Mouse (Mus musculus): ENCODE measurements around the gene Togaram1. TPM values are rescaled to one million over a fixed set of nuclear protein-coding genes. Genes with fewer than 3 reads are reported as not detected.

Togaram1 gene
- polyA plus RNA-seq, 2 experiments, result 16.8 to 31.1 TPM

GRCm38 (mm10) chr12:64971399-64971798 is 5.8 kb downstream of the Togaram1 start:
- H3K4me2 ChIP-seq (replicated peaks; ENCODE audit: low read depth, low read length, severe bottlenecking), result 0 out of 2 replicates have a peak overlapping the region, but pooled peaks have one; percentile 15
- ATAC-seq (ENCODE audit: low FRiP score, low read depth), result no peak

GRCm38 (mm10) chr12:64972063-64972462 is 6.5 kb downstream of the Togaram1 start:
- Histone ChIP-seq H3K27me3 (ENCODE audit: control insufficient read depth, insufficient read depth, low read length) (no peaks in the 10 kb centered on the region), H3K27ac (replicated peaks; ENCODE audit: low read depth, low read length) (no peak overlapping the region), H3K36me3 (ENCODE audit: control insufficient read depth, insufficient read depth, low read length) (peaks cover 13% of the 10 kb centered on the region), H3K4me1 (ENCODE audit: control insufficient read depth, insufficient read depth, low read length) (peaks cover 18% of the 10 kb centered on the region), H3K4me3 (replicated peaks; ENCODE audit: low read length) (no peak overlapping the region), H3K9ac (ENCODE audit: low read depth, low read length, severe bottlenecking) (no peak overlapping the region), H3K9me3 (ENCODE audit: control insufficient read depth, low read length) (no peaks in the 10 kb centered on the region), H3K4me2 (replicated peaks; ENCODE audit: low read depth, low read length, severe bottlenecking) (no peak overlapping the region)
- no peak for TF ChIP-seq POLR2A (IDR thresholded peaks at IDR 0.05; ENCODE audit: borderline replicate concordance, extremely low read depth, insufficient read depth, insufficient read length)
- DNase-seq (ENCODE audit: low spot score) (no peak), ATAC-seq (ENCODE audit: low FRiP score, low read depth) (no peak)
- WGBS, result 73% methylated on average over 6 of the region's 6 CpGs

More at GRCm38 (mm10) chr12:64971399-64971798, 5.8 kb downstream of the Togaram1 start:
- H3K27ac ChIP-seq (replicated peaks; ENCODE audit: low read depth, low read length), result no peak overlapping the region
- peaks cover 22% of the 10 kb centered on the region for H3K4me1 ChIP-seq (ENCODE audit: control insufficient read depth, insufficient read depth, low read length)
- no peaks in the 10 kb centered on the region for H3K27me3 ChIP-seq (ENCODE audit: control insufficient read depth, insufficient read depth, low read length)
- DNase-seq (ENCODE audit: low spot score), result no peak
- H3K4me3 ChIP-seq (replicated peaks; ENCODE audit: low read length), result no peak overlapping the region
- H3K9me3 ChIP-seq (ENCODE audit: control insufficient read depth, low read length), result no peaks in the 10 kb centered on the region
- TF ChIP-seq POLR2A (IDR thresholded peaks at IDR 0.05; ENCODE audit: borderline replicate concordance, extremely low read depth, insufficient read depth, insufficient read length), result no peak
- H3K36me3 ChIP-seq (ENCODE audit: control insufficient read depth, insufficient read depth, low read length), result peaks cover 11% of the 10 kb centered on the region
- no peak overlapping the region for H3K9ac ChIP-seq (ENCODE audit: low read depth, low read length, severe bottlenecking)

GRCm38 (mm10) chr12:64975558-64975957 is 10.0 kb downstream of the Togaram1 start:
- Histone ChIP-seq H3K27me3 (ENCODE audit: control insufficient read depth, insufficient read depth, low read length) (no peaks in the 10 kb centered on the region), H3K36me3 (ENCODE audit: control insufficient read depth, insufficient read depth, low read length) (peaks cover 38% of the 10 kb centered on the region), H3K27ac (replicated peaks; ENCODE audit: low read depth, low read length) (no peak overlapping the region), H3K9ac (ENCODE audit: low read depth, low read length, severe bottlenecking) (no peak overlapping the region), H3K4me2 (replicated peaks; ENCODE audit: low read depth, low read length, severe bottlenecking) (no peak overlapping the region), H3K4me3 (replicated peaks; ENCODE audit: low read length) (no peak overlapping the region), H3K9me3 (ENCODE audit: control insufficient read depth, low read length) (no peaks in the 10 kb centered on the region), H3K4me1 (ENCODE audit: control insufficient read depth, insufficient read depth, low read length) (peaks cover 11% of the 10 kb centered on the region)
- WGBS, result 39% methylated on average over 6 of the region's 6 CpGs
- DNase-seq (ENCODE audit: low spot score) (no peak), ATAC-seq (ENCODE audit: low FRiP score, low read depth) (no peak)
- no peak for TF ChIP-seq POLR2A (IDR thresholded peaks at IDR 0.05; ENCODE audit: borderline replicate concordance, extremely low read depth, insufficient read depth, insufficient read length)

- Histone ChIP-seq H3K4me2 (replicated peaks; ENCODE audit: low read depth, low read length, severe bottlenecking) (no peak overlapping the region), H3K27ac (replicated peaks; ENCODE audit: low read depth, low read length) (no peak overlapping the region), H3K27me3 (ENCODE audit: control insufficient read depth, insufficient read depth, low read length) (no peaks in the 10 kb centered on the region), H3K9me3 (ENCODE audit: control insufficient read depth, low read length) (no peaks in the 10 kb centered on the region), H3K36me3 (ENCODE audit: control insufficient read depth, insufficient read depth, low read length) (peaks cover 32% of the 10 kb centered on the region), H3K4me1 (ENCODE audit: control insufficient read depth, insufficient read depth, low read length) (peaks cover 5% of the 10 kb centered on the region; the same call in 1 of the 2 replicates), H3K9ac (ENCODE audit: low read depth, low read length, severe bottlenecking) (no peak overlapping the region), H3K4me3 (replicated peaks; ENCODE audit: low read length) (no peak overlapping the region)
- 28% methylated on average over 1 of the region's 1 CpGs for WGBS
- TF ChIP-seq POLR2A (IDR thresholded peaks at IDR 0.05; ENCODE audit: borderline replicate concordance, extremely low read depth, insufficient read depth, insufficient read length), result no peak
- no peak for ATAC-seq (ENCODE audit: low FRiP score, low read depth)
- DNase-seq (ENCODE audit: low spot score), result no peak
Observed at GRCm38 (mm10) chr12:64976191-64976590, 10.6 kb downstream of the Togaram1 start.

- TF ChIP-seq POLR2A (IDR thresholded peaks at IDR 0.05; ENCODE audit: borderline replicate concordance, extremely low read depth, insufficient read depth, insufficient read length), result no peak
- WGBS, result 90% methylated on average over 1 of the region's 1 CpGs
Observed at GRCm38 (mm10) chr12:64977518-64977917, 11.9 kb downstream of the Togaram1 start.

GRCm38 (mm10) chr12:65007725-65008124 is 42.1 kb downstream of the Togaram1 start:
- no peak for DNase-seq (ENCODE audit: low spot score)
- H3K27ac ChIP-seq (replicated peaks; ENCODE audit: low read depth, low read length), result no peak overlapping the region
- 94% methylated on average over 3 of the region's 3 CpGs for WGBS
- no peaks in the 10 kb centered on the region for H3K27me3 ChIP-seq (ENCODE audit: control insufficient read depth, insufficient read depth, low read length)
- H3K4me1 ChIP-seq (ENCODE audit: control insufficient read depth, insufficient read depth, low read length), result no peaks in the 10 kb centered on the region
- TF ChIP-seq POLR2A (IDR thresholded peaks at IDR 0.05; ENCODE audit: borderline replicate concordance, extremely low read depth, insufficient read depth, insufficient read length), result no peak
- no peak overlapping the region for H3K4me2 ChIP-seq (replicated peaks; ENCODE audit: low read depth, low read length, severe bottlenecking)
- no peaks in the 10 kb centered on the region for H3K9me3 ChIP-seq (ENCODE audit: control insufficient read depth, low read length)
- no peak overlapping the region for H3K4me3 ChIP-seq (replicated peaks; ENCODE audit: low read length)
- H3K36me3 ChIP-seq (ENCODE audit: control insufficient read depth, insufficient read depth, low read length), result peaks cover 64% of the 10 kb centered on the region
- H3K9ac ChIP-seq (ENCODE audit: low read depth, low read length, severe bottlenecking), result no peak overlapping the region
- ATAC-seq (ENCODE audit: low FRiP score, low read depth), result no peak

More at GRCm38 (mm10) chr12:64977518-64977917, 11.9 kb downstream of the Togaram1 start:
- Histone ChIP-seq H3K27me3 (ENCODE audit: control insufficient read depth, insufficient read depth, low read length) (no peaks in the 10 kb centered on the region), H3K36me3 (ENCODE audit: control insufficient read depth, insufficient read depth, low read length) (peaks cover 33% of the 10 kb centered on the region), H3K9ac (ENCODE audit: low read depth, low read length, severe bottlenecking) (no peak overlapping the region), H3K9me3 (ENCODE audit: control insufficient read depth, low read length) (no peaks in the 10 kb centered on the region), H3K4me2 (replicated peaks; ENCODE audit: low read depth, low read length, severe bottlenecking) (no peak overlapping the region), H3K27ac (replicated peaks; ENCODE audit: low read depth, low read length) (no peak overlapping the region), H3K4me1 (ENCODE audit: control insufficient read depth, insufficient read depth, low read length) (0 out of 2 replicates have a peak, but pooled peaks cover 2% of the 10 kb centered on the region), H3K4me3 (replicated peaks; ENCODE audit: low read length) (no peak overlapping the region)
- DNase-seq (ENCODE audit: low spot score) (no peak), ATAC-seq (ENCODE audit: low FRiP score, low read depth) (no peak)

Measured in limb, embryonic 14.5 days (tissue).